Mouse (Mus musculus) G1E (cell line): ENCODE measurements around the gene Cfap65. TPM values are rescaled to one million over a fixed set of nuclear protein-coding genes. Genes with fewer than 3 reads are reported as not detected.
A peak's percentile ranks its signal among the peaks of the same experiment; 100 is the strongest.

Experiments
- ATAC-seq: 2 replicates; pipeline ENCODE4 v1.8.0; 2016; ENCODE audit warnings: mild to moderate bottlenecking; ENCODE audit not compliant: insufficient number of reproducible peaks, poor library complexity, low FRiP score, severe bottlenecking; ENCODE audit errors: extremely low read depth
- DNase-seq: peaks from one replicate; pipeline ENCODE4 v3.0.0; 2012; ENCODE audit warnings: low spot score
- H3K27me3 ChIP-seq: 2 replicates; pipeline ENCODE4 v1.6.1; 2012; ENCODE audit warnings: mild to moderate bottlenecking, low read length, inconsistent platforms; ENCODE audit not compliant: insufficient read depth
- H3K36me3 ChIP-seq: replicated peaks from 2 replicates; pipeline ENCODE3; 2012; ENCODE audit warnings: mild to moderate bottlenecking, inconsistent platforms
- H3K4me1 ChIP-seq: 2 replicates; pipeline ENCODE4 v1.6.1; 2012; ENCODE audit warnings: low read depth, low read length, inconsistent platforms, mixed read lengths; ENCODE audit not compliant: insufficient read depth
- H3K4me3 ChIP-seq: 2 replicates; pipeline ENCODE4 v1.5.1; 2012; ENCODE audit warnings: low read depth, mild to moderate bottlenecking, inconsistent platforms, low read length, moderate library complexity, mixed read lengths
- H3K9me3 ChIP-seq: replicated peaks from 2 replicates; pipeline ENCODE4 v1.6.1; 2012; ENCODE audit warnings: inconsistent platforms
- CTCF ChIP-seq: IDR thresholded peaks from 2 replicates; pipeline ENCODE4 v1.5.1; 2012; ENCODE audit warnings: low read depth, low read length, inconsistent platforms, mixed read lengths
- GATA1 ChIP-seq: IDR thresholded peaks from 2 replicates; pipeline ENCODE4 v1.6.1; 2012; ENCODE audit warnings: borderline replicate concordance, low read length, inconsistent platforms, mixed read lengths
- GATA2 ChIP-seq: IDR thresholded peaks from 2 replicates; pipeline ENCODE4 v1.6.1; 2012; ENCODE audit warnings: low read depth, low read length, inconsistent platforms, borderline replicate concordance
- POLR2AphosphoS5 ChIP-seq: IDR thresholded peaks from 2 replicates; pipeline ENCODE4 v1.6.1; 2012; ENCODE audit warnings: low read depth, low read length, inconsistent platforms; ENCODE audit not compliant: insufficient replicate concordance
- TAL1 ChIP-seq: conservative IDR thresholded peaks from 2 replicates; pipeline ENCODE4 v1.6.1; 2012; ENCODE audit warnings: low read depth, low read length, inconsistent platforms, mixed read lengths
- polyA plus RNA-seq: library from polyadenylated mRNA; stranded (reverse); fragments of >175 nt; gene quantifications from 2 replicates; pipeline ENCODE4 v1.2.3, GENCODE M21; 2012
- total RNA-seq, 2 experiments: library from RNA; stranded (forward) in 1 of 2; stranded (reverse) in 1 of 2; fragments of 200-1000 nt in 1 of 2; fragments of >200 nt in 1 of 2; fragmentation: Nextera tagmentation in 1 of 2; gene quantifications; 2 replicates each; pipeline ENCODE4 v1.2.3; 2014 to 2017

The Cfap65 gene
- total and polyA plus RNA-seq, 3 experiments = 0.11 TPM; not detected in 2

DNA sequence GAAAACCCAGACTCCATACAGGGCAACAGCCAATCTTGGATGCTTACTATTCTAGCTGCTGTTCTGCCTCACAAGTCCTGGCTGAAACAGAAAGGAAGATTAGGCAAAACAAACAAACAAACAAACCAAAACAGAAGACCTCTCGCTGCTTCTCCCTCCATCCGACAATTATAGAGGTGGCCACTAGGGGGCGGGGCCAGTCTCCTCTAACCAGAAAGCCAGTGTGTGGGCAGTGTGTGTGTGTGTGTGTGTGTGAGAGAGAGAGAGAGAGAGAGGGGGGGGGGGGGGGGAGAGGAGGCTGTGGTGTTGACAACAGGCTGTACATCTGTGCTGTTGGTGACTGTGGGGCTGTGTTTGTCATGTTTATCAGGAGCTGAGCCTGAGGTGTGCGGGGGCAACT is 40.4 kb downstream of the Cfap65 start:
- H3K27me3 ChIP-seq = peaks cover 11% of the 10 kb centered on the region; the same call in 1 of the 2 replicates
- no peaks in the 10 kb centered on the region for H3K4me1 ChIP-seq
- TF ChIP-seq CTCF = peak; percentile 63
- TF ChIP-seq POLR2AphosphoS5 = no peak
- no peaks in the 10 kb centered on the region for H3K36me3 ChIP-seq
- peak; percentile 61 for DNase-seq
- no peaks in the 10 kb centered on the region for H3K9me3 ChIP-seq
- H3K4me3 ChIP-seq = no peak overlapping the region
- no peak for ATAC-seq

DNA sequence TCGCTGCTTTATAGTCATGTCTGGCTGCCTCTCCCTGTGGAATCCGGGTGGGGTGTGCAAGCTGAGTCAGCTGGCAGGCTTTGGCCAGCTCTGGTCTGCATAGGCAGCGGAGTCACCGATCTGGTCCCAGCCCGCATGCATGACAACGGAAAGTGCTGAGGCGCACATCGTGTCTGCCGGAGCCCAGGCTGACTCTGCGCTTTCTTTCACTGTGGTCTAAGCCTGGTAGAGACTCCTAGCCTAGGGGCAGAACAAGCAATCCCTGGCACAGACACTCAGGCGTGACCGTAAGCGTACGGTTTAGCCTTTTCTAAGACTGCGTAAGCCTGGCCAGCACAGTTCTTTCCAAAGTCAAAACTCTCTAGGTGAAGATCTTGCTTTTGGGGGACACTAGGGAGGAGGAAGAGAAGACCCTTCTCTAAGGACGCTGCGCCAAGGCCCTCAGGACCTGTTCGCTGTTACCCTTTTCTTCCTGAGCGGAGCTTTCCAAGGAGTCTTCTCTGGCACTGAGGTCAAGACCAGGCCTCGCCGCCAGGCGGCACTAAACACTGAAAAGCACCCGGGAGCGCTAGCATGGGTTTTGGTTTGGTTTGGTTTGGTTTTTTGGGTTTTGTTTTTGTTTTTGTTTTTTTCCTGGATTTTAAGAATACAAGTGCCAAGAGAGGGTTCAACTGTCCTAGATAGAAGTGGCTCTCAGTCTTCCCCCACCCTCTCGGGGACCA is 42.1 kb downstream of the Cfap65 start, which contains the start of gene Cryba2:
Gene Cryba2, minus strand, starts transcription at position 10 of the 722 bp plus-strand sequence.
- no peaks in the 10 kb centered on the region for H3K9me3 ChIP-seq
- no peak within 1 kb of the TSS for H3K4me3 ChIP-seq
- H3K27me3 ChIP-seq = peaks cover 9% of the 10 kb centered on the region; the same call in 1 of the 2 replicates
- DNase-seq (no peak), ATAC-seq (no peak)
- TF ChIP-seq GATA1 (no peak), CTCF (0 out of 2 replicates have a peak, but pooled peaks have one; percentile 23), GATA2 (no peak), POLR2AphosphoS5 (no peak)
- H3K4me1 ChIP-seq = no peaks in the 10 kb centered on the region
- H3K36me3 ChIP-seq = no peaks in the 10 kb centered on the region

DNA sequence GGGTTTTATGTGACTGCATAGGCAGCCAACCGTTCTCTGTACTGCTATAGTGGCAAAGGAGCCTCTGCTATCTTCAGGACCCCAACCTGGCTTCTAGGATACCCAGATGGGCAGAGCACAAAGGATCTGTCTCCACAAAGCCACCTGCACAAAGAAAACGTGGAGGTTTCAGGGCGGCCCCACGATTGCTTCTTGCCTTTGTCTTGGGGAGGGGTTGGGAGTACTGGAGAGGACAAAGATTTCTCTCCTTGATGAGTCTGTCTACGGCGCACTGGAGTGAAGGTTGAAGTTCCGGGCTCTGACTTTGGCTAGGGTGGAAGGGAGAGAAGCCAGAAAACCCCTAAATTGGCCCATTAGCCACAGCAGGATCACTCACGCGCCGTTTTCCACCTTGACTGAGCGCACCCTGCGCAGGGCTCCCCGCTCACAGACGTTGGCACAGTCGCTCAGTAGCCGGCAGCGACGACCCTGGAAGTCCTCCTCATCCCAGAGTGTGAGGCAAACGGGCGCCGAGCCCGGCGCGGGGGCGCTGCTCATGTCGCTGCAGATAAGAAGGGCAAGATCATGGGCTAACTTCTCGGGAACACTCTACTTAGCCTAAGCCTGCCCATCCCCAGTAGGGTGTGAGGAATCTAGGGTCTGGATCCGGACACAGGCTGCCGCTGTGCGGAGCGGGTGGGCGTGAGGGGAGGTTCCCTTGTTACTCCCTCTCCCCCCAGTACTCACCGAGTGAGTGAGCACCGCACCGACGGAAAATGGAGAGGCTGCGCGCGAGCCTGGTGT is 42.9 kb downstream of the Cfap65 start:
- H3K27me3 ChIP-seq = peaks cover 7% of the 10 kb centered on the region; the same call in 1 of the 2 replicates
- H3K9me3 ChIP-seq = no peaks in the 10 kb centered on the region
- no peaks in the 10 kb centered on the region for H3K4me1 ChIP-seq
- no peak overlapping the region for H3K4me3 ChIP-seq
- TF ChIP-seq POLR2AphosphoS5 (no peak), GATA1 (no peak), GATA2 (no peak), TAL1 (no peak), CTCF (no peak)
- H3K36me3 ChIP-seq = no peaks in the 10 kb centered on the region
- ATAC-seq (no peak), DNase-seq (no peak)

DNA sequence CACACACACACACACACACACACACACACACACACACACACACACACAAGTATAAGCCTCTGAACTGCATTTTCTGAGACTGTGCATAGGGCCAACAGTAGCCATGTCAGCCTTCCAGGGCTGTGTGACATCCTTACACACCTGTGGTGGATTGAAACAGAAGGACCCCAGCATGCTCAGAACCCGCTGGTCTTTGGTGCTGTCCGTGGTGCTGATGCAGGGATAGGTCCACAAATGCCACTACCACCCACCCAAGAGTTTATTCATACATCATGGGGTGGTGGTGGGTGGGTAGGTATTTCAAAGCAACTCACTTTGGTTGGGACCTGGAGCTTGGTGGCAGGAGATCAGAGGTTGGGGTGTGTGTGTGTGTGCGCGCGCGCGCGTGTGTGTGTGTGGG is 43.9 kb downstream of the Cfap65 start:
- H3K9me3 ChIP-seq = no peaks in the 10 kb centered on the region
- TF ChIP-seq GATA1 (no peak), GATA2 (no peak), CTCF (no peak), POLR2AphosphoS5 (no peak), TAL1 (no peak)
- DNase-seq = peak; percentile 77
- no peak overlapping the region for H3K4me3 ChIP-seq
- H3K4me1 ChIP-seq = no peaks in the 10 kb centered on the region
- peaks cover 12% of the 10 kb centered on the region for H3K27me3 ChIP-seq
- ATAC-seq = no peak
- no peaks in the 10 kb centered on the region for H3K36me3 ChIP-seq

DNA sequence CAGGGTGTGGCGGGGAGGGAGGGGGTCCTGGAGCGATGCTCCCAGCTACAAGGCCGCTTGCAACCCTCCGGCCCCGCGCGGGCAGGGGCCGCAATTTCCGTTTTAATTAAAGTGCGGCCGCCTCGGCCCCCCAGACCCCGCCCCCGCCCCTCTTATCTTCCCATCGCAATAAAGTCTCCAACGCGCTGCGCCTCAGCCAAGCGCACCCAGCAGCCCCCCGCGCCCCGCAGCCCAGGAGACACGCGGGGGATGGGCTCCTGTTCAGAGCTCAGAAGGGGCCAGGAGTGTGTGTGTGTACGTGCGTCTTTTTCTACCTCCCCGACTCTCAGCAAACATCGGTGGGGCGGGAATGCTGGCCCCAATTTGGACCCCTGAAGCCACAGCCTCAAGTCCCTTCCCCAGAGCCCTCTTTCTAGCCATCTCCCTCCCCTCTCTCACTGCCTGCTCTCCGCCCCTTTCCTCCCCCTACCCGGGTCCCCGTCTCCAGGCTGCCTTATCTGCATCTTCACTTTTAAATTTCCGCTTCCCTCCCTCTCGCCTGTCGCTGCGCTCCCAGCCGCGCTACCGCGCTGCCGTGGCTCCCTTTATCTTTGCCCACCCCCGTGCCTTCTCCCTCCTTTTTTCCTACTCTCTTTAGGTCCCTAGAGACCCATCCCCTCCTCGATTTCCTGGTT is 49.9 kb downstream of the Cfap65 start, which contains the start of gene Fev:
Gene Fev, minus strand, starts transcription at position 51 of the 674 bp plus-strand sequence.
- H3K4me3 ChIP-seq = no peak within 1 kb of the TSS
- H3K4me1 ChIP-seq = peaks cover 10% of the 10 kb centered on the region
- DNase-seq (no peak), ATAC-seq (no peak)
- TF ChIP-seq CTCF (no peak), GATA1 (no peak), GATA2 (no peak), TAL1 (no peak), POLR2AphosphoS5 (no peak)
- no peaks in the 10 kb centered on the region for H3K36me3 ChIP-seq
- peaks cover 32% of the 10 kb centered on the region for H3K27me3 ChIP-seq
- no peaks in the 10 kb centered on the region; the same call in 1 of the 2 replicates for H3K9me3 ChIP-seq

DNA sequence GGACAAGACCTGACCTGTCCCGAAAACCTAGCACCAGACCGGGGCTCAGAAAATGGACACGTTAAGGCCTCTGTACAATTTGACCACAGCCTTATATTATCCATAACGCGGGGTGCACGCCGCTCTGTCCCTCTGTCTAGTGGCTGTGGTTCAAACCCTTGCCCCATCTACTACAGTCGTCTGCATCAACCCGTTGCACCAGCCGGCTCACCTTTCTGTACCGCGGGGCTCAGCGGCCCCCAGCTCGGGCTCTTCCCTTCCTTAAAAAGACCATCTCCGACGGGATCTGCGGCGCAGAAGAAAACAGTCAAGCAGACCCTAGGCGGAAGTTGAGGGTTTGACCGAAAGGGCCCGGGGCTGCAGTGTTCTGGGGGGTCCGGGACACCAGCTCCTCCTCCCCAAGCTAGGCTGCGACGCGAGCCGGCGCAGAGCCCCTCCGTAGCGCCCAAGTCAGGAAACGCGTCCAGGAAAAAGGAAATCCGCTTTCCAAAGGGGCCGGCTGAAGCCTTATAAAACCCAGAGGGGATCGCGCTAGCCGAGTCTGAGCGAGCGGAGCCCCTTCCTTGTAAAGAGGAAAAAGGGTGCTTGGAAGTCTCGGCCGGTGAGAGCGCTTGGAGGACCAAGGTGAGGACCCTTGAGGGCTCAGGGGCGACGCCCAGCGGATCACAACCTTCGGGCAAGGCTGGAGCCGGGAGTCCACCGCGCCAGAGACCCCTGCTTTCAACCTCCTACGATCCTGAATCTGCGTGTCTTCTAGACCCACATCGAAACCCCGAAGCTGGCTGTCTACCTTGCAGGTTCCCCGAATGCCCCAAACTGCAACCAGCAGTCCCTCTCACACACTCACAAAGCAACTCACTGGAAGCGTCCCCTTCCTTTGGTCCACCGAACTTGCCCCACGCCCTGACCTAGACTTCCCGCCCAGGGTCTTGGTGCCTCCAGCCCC is 50.9 kb downstream of the Cfap65 start:
- H3K9me3 ChIP-seq = no peaks in the 10 kb centered on the region; the same call in 1 of the 2 replicates
- TF ChIP-seq CTCF (no peak), POLR2AphosphoS5 (no peak), TAL1 (no peak), GATA1 (no peak), GATA2 (no peak)
- ATAC-seq (no peak), DNase-seq (no peak)
- H3K27me3 ChIP-seq = peaks cover 32% of the 10 kb centered on the region
- no peaks in the 10 kb centered on the region for H3K36me3 ChIP-seq
- peaks cover 10% of the 10 kb centered on the region for H3K4me1 ChIP-seq
- no peak overlapping the region for H3K4me3 ChIP-seq
